Mouse (Mus musculus): Measurements from ENCODE around the gene Nfkbib.

DNA sequence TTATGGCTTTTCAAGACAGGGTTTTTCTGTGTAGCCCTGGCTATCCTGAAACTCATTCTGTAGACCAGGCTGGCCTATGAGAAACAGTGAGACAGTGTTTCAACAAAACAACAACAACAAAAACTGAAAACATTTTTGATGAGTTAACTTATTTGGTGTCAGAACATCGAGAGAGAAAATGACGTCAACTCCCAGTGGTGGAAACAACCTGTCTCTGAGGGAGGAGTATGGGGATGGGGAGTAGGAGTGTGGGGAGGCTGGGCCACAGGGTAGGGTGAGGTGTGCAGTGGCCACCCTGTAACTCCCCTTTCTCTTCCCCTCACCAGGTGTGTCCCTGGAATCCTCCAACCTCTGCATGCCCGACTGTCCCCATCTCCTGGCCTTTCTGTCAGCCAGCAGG is 27.2 kb upstream of the Nfkbib start:
- TF ChIP-seq CTCF (IDR thresholded peaks at IDR 0.05; ENCODE audit: extremely low read depth, insufficient read depth, low read length): no peak
- TF ChIP-seq POLR2A (IDR thresholded peaks at IDR 0.05; ENCODE audit: extremely low read depth, insufficient read depth, low read length): no peak

All from cortical plate, adult 2 months (tissue).